Mouse (Mus musculus) megakaryocyte, embryonic 14.5 days (primary cell): Measurements from ENCODE around the gene Fam81a.

Source experiments
- FLI1 ChIP-seq: IDR thresholded peaks from 2 replicates; pipeline ENCODE4 v1.6.1; 2012; ENCODE audit warnings: low read length, inconsistent platforms, mixed read lengths
- GATA1 ChIP-seq: IDR thresholded peaks from 3 replicates; pipeline ENCODE4 v1.6.1; 2012; ENCODE audit warnings: mixed read lengths, low read length, inconsistent platforms, borderline replicate concordance

DNA sequence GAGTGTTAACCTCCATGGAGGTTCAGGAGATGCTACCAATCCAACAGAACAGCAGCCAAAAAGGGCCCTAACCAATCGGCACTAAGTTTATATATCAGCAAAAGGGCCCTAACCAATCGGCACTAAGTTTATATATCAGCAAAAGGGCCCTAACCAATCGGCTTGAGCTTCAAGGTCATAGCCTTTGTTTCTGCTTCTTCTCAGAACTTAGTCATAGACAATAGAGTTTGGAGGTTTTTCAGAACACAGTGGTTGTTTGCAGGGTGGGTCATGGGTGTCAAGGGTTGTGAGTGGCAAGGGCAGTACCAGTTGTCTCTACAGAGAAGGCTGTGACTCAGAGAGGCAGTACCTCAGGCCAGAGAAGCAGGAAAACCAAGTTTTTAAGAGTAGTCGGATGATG lies 100.2 kb downstream of the Fam81a start:
- no peak for TF ChIP-seq GATA1
- no peak for TF ChIP-seq FLI1
